Comparison of ENCODE assay signal across 13 mouse cellular contexts in genomic region chr1:166345602-166346001, GRCm38 (mm10).
"Had no signal": no experiment of that assay in that cellular context is flagged by ENCODE, and none has a peak within 500 bp of the region (broad histone marks: within the 10 kb centered on the region; RNA-seq: fewer than 3 reads in every experiment).

No protein-coding gene starts in this region.

- H3K27ac ChIP-seq: left cerebral cortex, adult 2 months; limb, embryonic 12.5 days; lung, embryonic 15.5 days; macrophage; midbrain, embryonic 13.5 days; neural tube, embryonic 12.5 days had no signal

- H3K27me3 ChIP-seq: limb, embryonic 12.5 days; lung, embryonic 15.5 days had no signal

- ATAC-seq: midbrain, embryonic 13.5 days had no signal

- H3K4me3 ChIP-seq: left cerebral cortex, adult 2 months; limb, embryonic 12.5 days; lung, embryonic 15.5 days; midbrain, embryonic 13.5 days; neural tube, embryonic 12.5 days had no signal

- H3K4me1 ChIP-seq: lung, embryonic 15.5 days had no signal

- DNase-seq: kidney, adult 11 months; kidney, postnatal 14 days; lung, postnatal 14 days; right cerebral cortex, adult 18-20 months; thymus, adult 18-20 months; thymus, postnatal 14 days had no signal

- H3K9ac ChIP-seq: limb, embryonic 12.5 days; lung, embryonic 15.5 days; midbrain, embryonic 13.5 days; neural tube, embryonic 12.5 days had no signal

- H3K4me2 ChIP-seq: limb, embryonic 12.5 days; liver, embryonic 11.5 days; lung, embryonic 15.5 days; midbrain, embryonic 13.5 days; neural tube, embryonic 12.5 days had no signal

- H3K36me3 ChIP-seq: limb, embryonic 12.5 days; lung, embryonic 15.5 days; midbrain, embryonic 13.5 days; neural tube, embryonic 12.5 days had no signal

- H3K9me3 ChIP-seq: limb, embryonic 12.5 days; lung, embryonic 15.5 days; midbrain, embryonic 13.5 days; neural tube, embryonic 12.5 days had no signal
